Mouse (Mus musculus) olfactory bulb, adult 2 months (tissue): ENCODE data around the gene Stn1. TPM values are rescaled to one million over a fixed set of nuclear protein-coding genes. Genes with fewer than 3 reads are reported as not detected.

ENCODE experiments used
- H3K27ac ChIP-seq: fragments of 200-500 bp; 2 replicates; pipeline ENCODE4 v1.5.1; 2012; ENCODE audit warnings: low read depth, low read length; ENCODE audit not compliant: insufficient read depth
- H3K4me1 ChIP-seq: fragments of 200-500 bp; 2 replicates; pipeline ENCODE4 v1.6.1; 2012; ENCODE audit warnings: low read length; ENCODE audit not compliant: control insufficient read depth, insufficient read depth
- H3K4me3 ChIP-seq: fragments of 200-500 bp; 2 replicates; pipeline ENCODE4 v1.5.1; 2012; ENCODE audit warnings: mild to moderate bottlenecking, low read depth, low read length, moderate library complexity; ENCODE audit not compliant: insufficient read depth
- CTCF ChIP-seq: fragments of 200-500 bp; IDR thresholded peaks from 2 replicates; pipeline ENCODE4 v1.5.1; 2012; ENCODE audit warnings: low read depth, mild to moderate bottlenecking, low read length, moderate library complexity; ENCODE audit not compliant: insufficient read depth
- POLR2A ChIP-seq: fragments of 200-500 bp; IDR thresholded peaks from 2 replicates; pipeline ENCODE4 v1.6.1; 2012; ENCODE audit warnings: mild to moderate bottlenecking, low read depth, low read length, moderate library complexity; ENCODE audit not compliant: insufficient read depth
- WGBS: fragments of 180-500 bp; shearing (Covaris S2); methylation state at CpG from one replicate; pipeline ENCODE4 v1.1.7; 2018; 5-methylcytosine and 5-hydroxymethylcytosine counted together
- polyA plus RNA-seq: library from polyadenylated mRNA; stranded (reverse); fragments of >200 nt; gene quantifications from 2 replicates; pipeline ENCODE4 v1.2.4, GENCODE M21; 2012; ENCODE audit warnings: low replicate concordance; ENCODE audit not compliant: missing spikeins, insufficient read depth, insufficient read length

Gene Stn1
- polyA plus RNA-seq, 1 experiment, result not detected

GRCm38 (mm10) chr19:47454167-47455000 lies 82.9 kb downstream of the Stn1 start:
- no peak overlapping the region for H3K4me3 ChIP-seq
- 67% methylated on average over 11 of the region's 11 CpGs for WGBS
- H3K27ac ChIP-seq, result no peak overlapping the region
- peaks cover 14% of the 10 kb centered on the region for H3K4me1 ChIP-seq
- TF ChIP-seq CTCF (no peak), POLR2A (no peak)

GRCm38 (mm10) chr19:47453352-47453751 lies 84.0 kb downstream of the Stn1 start:
- 92% methylated on average over 7 of the region's 7 CpGs for WGBS

GRCm38 (mm10) chr19:47452682-47453081 lies 84.6 kb downstream of the Stn1 start:
- WGBS, result 90% methylated on average over 10 of the region's 10 CpGs
- H3K4me1 ChIP-seq, result peaks cover 10% of the 10 kb centered on the region; the same call in 1 of the 2 replicates
- H3K27ac ChIP-seq, result no peak overlapping the region
- TF ChIP-seq CTCF (no peak), POLR2A (no peak)
- H3K4me3 ChIP-seq, result no peak overlapping the region

More at GRCm38 (mm10) chr19:47453352-47453751, 84.0 kb downstream of the Stn1 start:
- no peak overlapping the region for H3K4me3 ChIP-seq
- TF ChIP-seq POLR2A, result no peak
- no peak for TF ChIP-seq CTCF
- no peak overlapping the region for H3K27ac ChIP-seq
- peaks cover 16% of the 10 kb centered on the region; the same call in 1 of the 2 replicates for H3K4me1 ChIP-seq

GRCm38 (mm10) chr19:47452211-47452610 lies 85.1 kb downstream of the Stn1 start:
- H3K27ac ChIP-seq, result no peak overlapping the region
- 74% methylated on average over 7 of the region's 7 CpGs for WGBS
- no peak overlapping the region for H3K4me3 ChIP-seq
- TF ChIP-seq POLR2A, result no peak
- no peak for TF ChIP-seq CTCF
- H3K4me1 ChIP-seq, result peaks cover 10% of the 10 kb centered on the region; the same call in 1 of the 2 replicates

- TF ChIP-seq POLR2A, result no peak
- TF ChIP-seq CTCF, result no peak
- Histone ChIP-seq H3K27ac (no peak overlapping the region), H3K4me3 (no peak overlapping the region), H3K4me1 (peaks cover 13% of the 10 kb centered on the region)
- 92% methylated on average over 10 of the region's 10 CpGs for WGBS
Measured at GRCm38 (mm10) chr19:47451476-47452113, 85.7 kb downstream of the Stn1 start.

Other genes with a start within 250 kb of the Stn1 start
- gene Sh3pxd2a, start 73.1 kb downstream of the Stn1 start, polyA plus RNA-seq, result not detected in 2 replicates
- gene Slk, start 42.2 kb upstream of the Stn1 start, polyA plus RNA-seq, result 165 TPM in 1 of 2 replicates, not detected in the other
- not detected in 2 replicates for gene Col17a1, start 154.6 kb upstream of the Stn1 start, polyA plus RNA-seq
- gene Sfr1, start 194.2 kb upstream of the Stn1 start, polyA plus RNA-seq, result not detected in 2 replicates